9 mouse cellular contexts compared by ENCODE assay signal in genomic region chr2:119797279-119797783, GRCm38 (mm10). TPM values are rescaled to one million over a fixed set of nuclear protein-coding genes. Genes with fewer than 3 reads are reported as not detected.
A peak's percentile ranks its signal among the peaks of the same experiment; 100 is the strongest.
DNase-seq lines count a peak whose midpoint lies in the region; ATAC-seq and TF ChIP-seq lines count a peak whose summit lies in the region.
"Had no signal": no experiment of that assay in that cellular context is flagged by ENCODE, and none has a peak within 500 bp of the region (broad histone marks: within the 10 kb centered on the region; RNA-seq: fewer than 3 reads in every experiment).

Gene Tyro3, plus strand, starts transcription at chr2:119797733.

- no peak within 1 kb of the TSS for H3K27ac ChIP-seq in liver, embryonic 11.5 days (ENCODE audit: low read depth, low read length)
- no peak within 1 kb of the TSS for H3K27ac ChIP-seq in embryonic facial prominence, embryonic 13.5 days
- H3K27ac ChIP-seq in hindbrain, postnatal 0 days = no peak within 1 kb of the TSS
- no peak within 1 kb of the TSS for H3K27ac ChIP-seq in midbrain, embryonic 15.5 days
- H3K27ac ChIP-seq: liver, embryonic 14.5 days had no signal

- H3K27me3 ChIP-seq in liver, embryonic 11.5 days (replicated peaks; ENCODE audit: control insufficient read depth, insufficient read depth, low read length) = peaks cover 54% of the 10 kb centered on the region
- peaks cover 32% of the 10 kb centered on the region for H3K27me3 ChIP-seq in embryonic facial prominence, embryonic 13.5 days
- H3K27me3 ChIP-seq in hindbrain, postnatal 0 days (ENCODE audit: insufficient read depth, low read length) = no peaks in the 10 kb centered on the region
- peaks cover 19% of the 10 kb centered on the region for H3K27me3 ChIP-seq in midbrain, embryonic 15.5 days (replicated peaks)

- peak within 1 kb of the TSS; percentile 99; the same call in 1 of the 2 replicates for H3K4me2 ChIP-seq in liver, embryonic 11.5 days
- no peak within 1 kb of the TSS for H3K4me2 ChIP-seq in embryonic facial prominence, embryonic 13.5 days
- H3K4me2 ChIP-seq in hindbrain, postnatal 0 days (ENCODE audit: low read depth, low read length) = no peak within 1 kb of the TSS
- H3K4me2 ChIP-seq in midbrain, embryonic 15.5 days = no peak within 1 kb of the TSS

- no peak for TF ChIP-seq CTCF in hindbrain, postnatal 0 days (IDR thresholded peaks at IDR 0.05; ENCODE audit: low read depth)

- no peaks in the 10 kb centered on the region; the same call in none of the 2 replicates for H3K4me1 ChIP-seq in liver, embryonic 11.5 days (replicated peaks; ENCODE audit: control insufficient read depth, insufficient read depth, low read length)
- H3K4me1 ChIP-seq in embryonic facial prominence, embryonic 13.5 days = peaks cover 24% of the 10 kb centered on the region
- H3K4me1 ChIP-seq in hindbrain, postnatal 0 days (ENCODE audit: insufficient read depth, low read length) = peaks cover 8% of the 10 kb centered on the region
- H3K4me1 ChIP-seq in midbrain, embryonic 15.5 days = peaks cover 17% of the 10 kb centered on the region

- H3K4me3 ChIP-seq in liver, embryonic 11.5 days (ENCODE audit: low read depth, low read length) = no peak within 1 kb of the TSS
- no peak within 1 kb of the TSS for H3K4me3 ChIP-seq in embryonic facial prominence, embryonic 13.5 days
- H3K4me3 ChIP-seq in hindbrain, postnatal 0 days (ENCODE audit: low read length) = no peak within 1 kb of the TSS
- no peak within 1 kb of the TSS for H3K4me3 ChIP-seq in midbrain, embryonic 15.5 days

- no peak for ATAC-seq in liver, embryonic 11.5 days (replicated peaks; ENCODE audit: low FRiP score)
- no peak for ATAC-seq in embryonic facial prominence, embryonic 13.5 days (ENCODE audit: insufficient number of reproducible peaks, insufficient read depth, low FRiP score, low TSS enrichment, low read depth)
- ATAC-seq in hindbrain, postnatal 0 days = no peak
- no peak for ATAC-seq in midbrain, embryonic 15.5 days (replicated peaks)

- no peak within 1 kb of the TSS for H3K9ac ChIP-seq in liver, embryonic 11.5 days (ENCODE audit: low read depth, low read length)
- H3K9ac ChIP-seq in embryonic facial prominence, embryonic 13.5 days = no peak within 1 kb of the TSS
- no peak within 1 kb of the TSS for H3K9ac ChIP-seq in hindbrain, postnatal 0 days (replicated peaks; ENCODE audit: low read length)
- no peak within 1 kb of the TSS for H3K9ac ChIP-seq in midbrain, embryonic 15.5 days
- H3K9ac ChIP-seq: liver, embryonic 14.5 days had no signal

- H3K36me3 ChIP-seq in liver, embryonic 11.5 days (ENCODE audit: control insufficient read depth, insufficient read depth, low read length) = no peaks in the 10 kb centered on the region
- 0 out of 2 replicates have a peak, but pooled peaks cover 3% of the 10 kb centered on the region for H3K36me3 ChIP-seq in embryonic facial prominence, embryonic 13.5 days
- no peaks in the 10 kb centered on the region for H3K36me3 ChIP-seq in hindbrain, postnatal 0 days (ENCODE audit: insufficient read depth, low read length)
- no peaks in the 10 kb centered on the region for H3K36me3 ChIP-seq in midbrain, embryonic 15.5 days (replicated peaks)

- 60% methylated on average over 5 of the region's 5 CpGs for WGBS in liver, embryonic 11.5 days
- WGBS in embryonic facial prominence, embryonic 13.5 days = 58% methylated on average over 5 of the region's 5 CpGs
- 74% methylated on average over 5 of the region's 5 CpGs for WGBS in hindbrain, postnatal 0 days
- WGBS in midbrain, embryonic 15.5 days = 60% methylated on average over 5 of the region's 5 CpGs

- H3K9me3 ChIP-seq in liver, embryonic 11.5 days (ENCODE audit: control insufficient read depth, low read length) = no peaks in the 10 kb centered on the region
- no peaks in the 10 kb centered on the region for H3K9me3 ChIP-seq in embryonic facial prominence, embryonic 13.5 days
- no peaks in the 10 kb centered on the region for H3K9me3 ChIP-seq in hindbrain, postnatal 0 days (ENCODE audit: low read length)
- H3K9me3 ChIP-seq in midbrain, embryonic 15.5 days = no peaks in the 10 kb centered on the region

- DNase-seq in liver, embryonic 11.5 days (ENCODE audit: low spot score) = no peak
- DNase-seq in liver (no peak), adipocyte (ENCODE audit: low spot score) (no peak)
- DNase-seq in hindbrain, postnatal 0 days (ENCODE audit: low spot score) = no peak
- DNase-seq in c-Kit-positive CD71-positive TER-119-positive erythroid progenitor cells, embryonic 14.5 days (ENCODE audit: low spot score) = no peak
- DNase-seq in ovary, adult 18-20 months (ENCODE audit: low spot score) = no peak

RNA-seq across cellular contexts. Expression of gene Tyro3, which starts in this region (rescaled TPM):
- polyA plus RNA-seq in liver, embryonic 11.5 days (2014; fragmentation: Nextera tagmentation; extraction: Ambion mirVana) = 5.8 and 5.9 TPM in 2 replicates
- 27.3 and 28.5 TPM in 2 replicates for polyA plus RNA-seq in embryonic facial prominence, embryonic 13.5 days (2015; fragmentation: Nextera tagmentation; extraction: Ambion mirVana)
- 85.8 and 98.9 TPM in 2 replicates for total RNA-seq in hindbrain, postnatal 0 days (2014; rRNA removed)
- polyA plus RNA-seq in hindbrain, postnatal 0 days (2015; fragmentation: Nextera tagmentation; extraction: Ambion mirVana) = 26.5 and 26.6 TPM in 2 replicates
- 20.3 and 22.2 TPM in 2 replicates for polyA plus RNA-seq in midbrain, embryonic 15.5 days (2015; fragmentation: Nextera tagmentation; extraction: Ambion mirVana)
